Mouse (Mus musculus): ENCODE data around the gene Ndufa7. TPM values are rescaled to one million over a fixed set of nuclear protein-coding genes. Genes with fewer than 3 reads are reported as not detected.

The Ndufa7 gene
- total and polyA plus RNA-seq, 2 experiments from 2014 or later, result 356 to 577 TPM

GRCm38 (mm10) chr17:33781124-33781977 is 43.0 kb upstream of the Ndufa7 start, which contains the start of gene Angptl4:
Angptl4 (minus strand) TSS chr17:33781830.
- Histone ChIP-seq H3K4me3 (ENCODE audit: low read length) (peak within 1 kb of the TSS; percentile 46), H3K27ac (peak within 1 kb of the TSS; percentile 75), H3K4me1 (ENCODE audit: insufficient read depth, low read length) (peaks cover 29% of the 10 kb centered on the region), H3K9me3 (ENCODE audit: low read length) (no peaks in the 10 kb centered on the region), H3K9ac (replicated peaks; ENCODE audit: low read length) (peak within 1 kb of the TSS; percentile 51), H3K4me2 (ENCODE audit: low read depth, low read length) (peak within 1 kb of the TSS; percentile 86), H3K36me3 (ENCODE audit: insufficient read depth, low read length) (no peaks in the 10 kb centered on the region), H3K27me3 (ENCODE audit: insufficient read depth, low read length) (no peaks in the 10 kb centered on the region)
- 1% methylated on average over 50 of the region's 50 CpGs for WGBS
- TF ChIP-seq CTCF (IDR thresholded peaks at IDR 0.05; ENCODE audit: low read depth), result no peak
- peak; percentile 76 for ATAC-seq
- peak; percentile 72 for DNase-seq (ENCODE audit: low spot score)

GRCm38 (mm10) chr17:33782067-33782466 is 42.3 kb upstream of the Ndufa7 start:
- Histone ChIP-seq H3K9me3 (ENCODE audit: low read length) (no peaks in the 10 kb centered on the region), H3K27me3 (ENCODE audit: insufficient read depth, low read length) (no peaks in the 10 kb centered on the region), H3K4me3 (ENCODE audit: low read length) (peak overlapping the region; percentile 46), H3K27ac (peak overlapping the region; percentile 75; the same call in 1 of the 2 replicates), H3K4me1 (ENCODE audit: insufficient read depth, low read length) (peaks cover 29% of the 10 kb centered on the region), H3K36me3 (ENCODE audit: insufficient read depth, low read length) (no peaks in the 10 kb centered on the region), H3K9ac (replicated peaks; ENCODE audit: low read length) (0 out of 2 replicates have a peak overlapping the region, but pooled peaks have one; percentile 51), H3K4me2 (ENCODE audit: low read depth, low read length) (peak overlapping the region; percentile 86)
- no peak for DNase-seq (ENCODE audit: low spot score)
- no peak for ATAC-seq
- TF ChIP-seq CTCF (IDR thresholded peaks at IDR 0.05; ENCODE audit: low read depth), result peak; percentile 34
- WGBS, result 44% methylated on average over 4 of the region's 4 CpGs

- no peak for ATAC-seq
- no peak overlapping the region for H3K4me2 ChIP-seq (ENCODE audit: low read depth, low read length)
- H3K27me3 ChIP-seq (ENCODE audit: insufficient read depth, low read length), result no peaks in the 10 kb centered on the region
- H3K4me3 ChIP-seq (ENCODE audit: low read length), result no peak overlapping the region
- H3K4me1 ChIP-seq (ENCODE audit: insufficient read depth, low read length), result peaks cover 29% of the 10 kb centered on the region
- H3K9ac ChIP-seq (replicated peaks; ENCODE audit: low read length), result no peak overlapping the region
- H3K27ac ChIP-seq, result no peak overlapping the region
- H3K9me3 ChIP-seq (ENCODE audit: low read length), result no peaks in the 10 kb centered on the region
- peak; percentile 69 for DNase-seq (ENCODE audit: low spot score)
- no peak for TF ChIP-seq CTCF (IDR thresholded peaks at IDR 0.05; ENCODE audit: low read depth)
- H3K36me3 ChIP-seq (ENCODE audit: insufficient read depth, low read length), result no peaks in the 10 kb centered on the region
Measured at GRCm38 (mm10) chr17:33783408-33783807, 41.0 kb upstream of the Ndufa7 start.

- DNase-seq (ENCODE audit: low spot score), result no peak
- TF ChIP-seq CTCF (IDR thresholded peaks at IDR 0.05; ENCODE audit: low read depth), result no peak
- Histone ChIP-seq H3K4me2 (ENCODE audit: low read depth, low read length) (no peak overlapping the region), H3K36me3 (ENCODE audit: insufficient read depth, low read length) (no peaks in the 10 kb centered on the region), H3K27ac (no peak overlapping the region), H3K27me3 (ENCODE audit: insufficient read depth, low read length) (no peaks in the 10 kb centered on the region), H3K4me3 (ENCODE audit: low read length) (no peak overlapping the region), H3K9me3 (ENCODE audit: low read length) (no peaks in the 10 kb centered on the region), H3K4me1 (ENCODE audit: insufficient read depth, low read length) (peaks cover 14% of the 10 kb centered on the region), H3K9ac (replicated peaks; ENCODE audit: low read length) (no peak overlapping the region)
- no peak for ATAC-seq
- 85% methylated on average over 2 of the region's 2 CpGs for WGBS
Measured at GRCm38 (mm10) chr17:33784939-33785338, 39.4 kb upstream of the Ndufa7 start.

GRCm38 (mm10) chr17:33786375-33786774 is 38.0 kb upstream of the Ndufa7 start:
- Histone ChIP-seq H3K9ac (replicated peaks; ENCODE audit: low read length) (no peak overlapping the region), H3K4me3 (ENCODE audit: low read length) (no peak overlapping the region), H3K27me3 (ENCODE audit: insufficient read depth, low read length) (no peaks in the 10 kb centered on the region), H3K4me1 (ENCODE audit: insufficient read depth, low read length) (peaks cover 5% of the 10 kb centered on the region; the same call in 1 of the 2 replicates), H3K9me3 (ENCODE audit: low read length) (no peaks in the 10 kb centered on the region), H3K27ac (no peak overlapping the region), H3K4me2 (ENCODE audit: low read depth, low read length) (no peak overlapping the region), H3K36me3 (ENCODE audit: insufficient read depth, low read length) (no peaks in the 10 kb centered on the region)
- DNase-seq (ENCODE audit: low spot score) (no peak), ATAC-seq (no peak)
- 85% methylated on average over 18 of the region's 18 CpGs for WGBS
- no peak for TF ChIP-seq CTCF (IDR thresholded peaks at IDR 0.05; ENCODE audit: low read depth)

GRCm38 (mm10) chr17:33788732-33789131 is 35.6 kb upstream of the Ndufa7 start:
- TF ChIP-seq CTCF (IDR thresholded peaks at IDR 0.05; ENCODE audit: low read depth), result no peak
- no peak for DNase-seq (ENCODE audit: low spot score)
- no peaks in the 10 kb centered on the region for H3K27me3 ChIP-seq (ENCODE audit: insufficient read depth, low read length)

GRCm38 (mm10) chr17:33798306-33798705 is 26.1 kb upstream of the Ndufa7 start:
- no peaks in the 10 kb centered on the region for H3K27me3 ChIP-seq (ENCODE audit: insufficient read depth, low read length)
- no peaks in the 10 kb centered on the region for H3K9me3 ChIP-seq (ENCODE audit: low read length)
- DNase-seq (ENCODE audit: low spot score) (peak; percentile 69), ATAC-seq (no peak)
- H3K27ac ChIP-seq, result no peak overlapping the region
- H3K4me3 ChIP-seq (ENCODE audit: low read length), result no peak overlapping the region
- no peaks in the 10 kb centered on the region for H3K36me3 ChIP-seq (ENCODE audit: insufficient read depth, low read length)
- H3K4me2 ChIP-seq (ENCODE audit: low read depth, low read length), result no peak overlapping the region
- no peak overlapping the region for H3K9ac ChIP-seq (replicated peaks; ENCODE audit: low read length)
- H3K4me1 ChIP-seq (ENCODE audit: insufficient read depth, low read length), result no peaks in the 10 kb centered on the region
- 40% methylated on average over 3 of the region's 3 CpGs for WGBS
- peak; percentile 53 for TF ChIP-seq CTCF (IDR thresholded peaks at IDR 0.05; ENCODE audit: low read depth)

More at GRCm38 (mm10) chr17:33788732-33789131, 35.6 kb upstream of the Ndufa7 start:
- no peaks in the 10 kb centered on the region for H3K4me1 ChIP-seq (ENCODE audit: insufficient read depth, low read length)
- WGBS, result 78% methylated on average over 4 of the region's 4 CpGs
- H3K36me3 ChIP-seq (ENCODE audit: insufficient read depth, low read length), result no peaks in the 10 kb centered on the region
- no peak overlapping the region for H3K4me2 ChIP-seq (ENCODE audit: low read depth, low read length)
- no peak overlapping the region for H3K27ac ChIP-seq
- no peak overlapping the region for H3K4me3 ChIP-seq (ENCODE audit: low read length)
- H3K9me3 ChIP-seq (ENCODE audit: low read length), result no peaks in the 10 kb centered on the region
- H3K9ac ChIP-seq (replicated peaks; ENCODE audit: low read length), result no peak overlapping the region
- no peak for ATAC-seq
